Mouse (Mus musculus) limb, embryonic 14.5 days (tissue): ENCODE measurements around the gene Tuba4a. TPM values are rescaled to one million over a fixed set of nuclear protein-coding genes. Genes with fewer than 3 reads are reported as not detected.

ENCODE experiments used
- ATAC-seq: fragments of 200-750 bp; cut with Nextera tagmentation; 2 replicates; pipeline ENCODE4 v1.8.0; 2017; ENCODE audit warnings: low read depth, moderate number of reproducible peaks, moderate TSS enrichment; ENCODE audit not compliant: low FRiP score
- DNase-seq: peaks from one replicate; pipeline ENCODE4 v3.0.0-alpha.2; 2015; ENCODE audit warnings: low spot score
- H3K27ac ChIP-seq: fragments of 300-500 bp; sonication (generic); replicated peaks from 2 replicates; pipeline ENCODE4 v1.5.1; 2014; ENCODE audit warnings: low read depth, mild to moderate bottlenecking, low read length, moderate library complexity, mixed read lengths
- H3K27me3 ChIP-seq: fragments of 300-500 bp; sonication (generic); 2 replicates; pipeline ENCODE4 v1.6.1; 2014; ENCODE audit warnings: low read length, mixed read lengths; ENCODE audit not compliant: control insufficient read depth, insufficient read depth
- H3K36me3 ChIP-seq: fragments of 300-500 bp; sonication (generic); 2 replicates; pipeline ENCODE4 v1.6.1; 2014; ENCODE audit warnings: mild to moderate bottlenecking, low read length, moderate library complexity, mixed read lengths; ENCODE audit not compliant: control insufficient read depth, insufficient read depth
- H3K4me1 ChIP-seq: fragments of 300-500 bp; sonication (generic); 2 replicates; pipeline ENCODE4 v1.6.1; 2014; ENCODE audit warnings: antibody characterized with exemption, low read length, mixed read lengths; ENCODE audit not compliant: control insufficient read depth, insufficient read depth
- H3K4me2 ChIP-seq: fragments of 300-500 bp; sonication (generic); replicated peaks from 2 replicates; pipeline ENCODE4 v1.6.1; 2014; ENCODE audit warnings: low read depth, mild to moderate bottlenecking, low read length, moderate library complexity; ENCODE audit not compliant: severe bottlenecking
- H3K4me3 ChIP-seq: fragments of 300-500 bp; sonication (generic); replicated peaks from 2 replicates; pipeline ENCODE4 v1.5.1; 2014; ENCODE audit warnings: low read length
- H3K9ac ChIP-seq: fragments of 300-500 bp; sonication (generic); 2 replicates; pipeline ENCODE4 v1.6.1; 2014; ENCODE audit warnings: mild to moderate bottlenecking, low read depth, low read length, moderate library complexity; ENCODE audit not compliant: severe bottlenecking
- H3K9me3 ChIP-seq: fragments of 300-500 bp; sonication (generic); 2 replicates; pipeline ENCODE4 v1.6.1; 2016; ENCODE audit warnings: low read length; ENCODE audit not compliant: control insufficient read depth
- POLR2A ChIP-seq: fragments of 200-500 bp; IDR thresholded peaks from 2 replicates; pipeline ENCODE4 v1.8.0; 2012; ENCODE audit warnings: inconsistent platforms, mild to moderate bottlenecking, moderate library complexity, borderline replicate concordance; ENCODE audit not compliant: insufficient read depth, insufficient read length; ENCODE audit errors: extremely low read depth
- WGBS: fragments of 180-500 bp; shearing (Covaris S2); extraction: QIAGEN DNeasy Blood & Tissue Kit; methylation state at CpG from one replicate; pipeline ENCODE4 v1.1.7; 2014; 5-methylcytosine and 5-hydroxymethylcytosine counted together
- polyA plus RNA-seq, 2 experiments: library from polyadenylated mRNA; depleted of rRNA in 1 of 2; stranded (reverse) in 1 of 2; unstranded in 1 of 2; fragments of >200 nt; fragmentation: Nextera tagmentation in 1 of 2; extraction: Ambion mirVana in 1 of 2; gene quantifications; 2 replicates each; pipeline versions ENCODE4 v1.2.1 to v1.2.3; 2012 to 2014

Tuba4a gene
- polyA plus RNA-seq, 2 experiments: 25.1 to 55.9 TPM

DNA sequence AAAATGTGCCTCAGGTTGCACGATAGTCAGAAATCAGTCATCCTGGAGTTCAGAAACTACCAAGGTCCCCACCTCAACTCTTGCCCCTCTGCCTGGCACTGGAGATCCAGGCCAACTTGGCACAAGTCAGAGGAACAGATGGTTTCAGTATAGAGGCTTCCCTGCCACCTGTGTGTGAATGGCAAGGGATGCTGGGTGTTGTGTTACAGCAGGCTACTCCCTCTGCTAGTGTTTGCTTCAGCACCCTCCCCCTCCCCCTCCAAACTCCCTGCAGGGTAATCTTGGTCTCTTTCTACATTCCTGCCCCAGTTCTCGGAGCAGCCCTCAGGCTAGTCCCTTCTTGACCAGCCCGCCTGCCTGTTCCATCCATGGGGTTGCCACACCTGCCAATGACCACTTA is 30.8 kb upstream of the Tuba4a start:
- H3K36me3 ChIP-seq: no peaks in the 10 kb centered on the region
- H3K4me3 ChIP-seq: no peak overlapping the region
- H3K27ac ChIP-seq: no peak overlapping the region
- H3K4me1 ChIP-seq: peaks cover 7% of the 10 kb centered on the region; the same call in 1 of the 2 replicates
- DNase-seq (no peak), ATAC-seq (no peak)
- WGBS: 58% methylated on average over 3 of the region's 3 CpGs
- TF ChIP-seq POLR2A: no peak
- H3K9ac ChIP-seq: no peak overlapping the region
- H3K27me3 ChIP-seq: no peaks in the 10 kb centered on the region
- no peak overlapping the region for H3K4me2 ChIP-seq
- no peaks in the 10 kb centered on the region for H3K9me3 ChIP-seq

DNA sequence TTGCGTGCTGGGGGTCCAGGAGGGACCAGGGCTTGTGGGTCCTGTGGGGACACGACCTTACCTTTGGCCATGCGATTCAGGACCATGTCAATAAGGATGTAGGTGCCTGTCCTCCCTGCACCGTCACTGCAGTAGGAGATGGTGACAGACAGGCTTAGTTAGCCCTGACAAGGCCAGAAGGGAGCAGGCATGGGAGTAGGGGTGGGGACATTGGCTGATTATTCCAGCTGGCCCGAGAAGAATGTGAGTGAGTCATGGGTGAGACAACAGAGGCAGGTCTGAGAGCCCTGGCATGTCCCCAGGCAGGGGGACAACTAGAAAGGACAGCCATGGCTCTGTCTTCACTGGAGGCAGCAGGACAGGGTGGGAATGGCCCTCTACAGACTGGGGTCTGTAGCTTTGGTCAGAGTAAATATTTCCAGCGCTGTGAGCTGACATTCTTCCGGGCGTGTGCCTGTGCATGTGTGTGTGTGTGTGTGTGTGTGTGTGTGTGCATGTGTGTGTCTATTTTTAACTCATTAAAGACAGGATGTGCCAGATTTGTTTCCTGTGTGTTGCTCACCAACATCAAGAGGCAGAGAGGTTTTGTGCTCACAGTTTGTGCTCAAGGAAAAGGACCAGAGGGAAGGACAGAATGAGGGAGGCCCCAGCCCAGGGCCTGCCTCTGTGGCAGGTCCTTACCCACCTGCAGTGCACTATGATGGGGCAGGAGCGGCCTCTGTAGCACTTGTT is 28.5 kb upstream of the Tuba4a start:
- no peak overlapping the region for H3K4me2 ChIP-seq
- no peak overlapping the region for H3K9ac ChIP-seq
- WGBS: 39% methylated on average over 9 of the region's 9 CpGs
- DNase-seq: no peak
- peak; percentile 37; the same call in 1 of the 2 replicates for ATAC-seq
- H3K9me3 ChIP-seq: no peaks in the 10 kb centered on the region
- no peak overlapping the region for H3K4me3 ChIP-seq
- H3K27me3 ChIP-seq: no peaks in the 10 kb centered on the region
- peaks cover 12% of the 10 kb centered on the region for H3K36me3 ChIP-seq
- TF ChIP-seq POLR2A: no peak
- no peak overlapping the region for H3K27ac ChIP-seq
- peaks cover 7% of the 10 kb centered on the region; the same call in 1 of the 2 replicates for H3K4me1 ChIP-seq

DNA sequence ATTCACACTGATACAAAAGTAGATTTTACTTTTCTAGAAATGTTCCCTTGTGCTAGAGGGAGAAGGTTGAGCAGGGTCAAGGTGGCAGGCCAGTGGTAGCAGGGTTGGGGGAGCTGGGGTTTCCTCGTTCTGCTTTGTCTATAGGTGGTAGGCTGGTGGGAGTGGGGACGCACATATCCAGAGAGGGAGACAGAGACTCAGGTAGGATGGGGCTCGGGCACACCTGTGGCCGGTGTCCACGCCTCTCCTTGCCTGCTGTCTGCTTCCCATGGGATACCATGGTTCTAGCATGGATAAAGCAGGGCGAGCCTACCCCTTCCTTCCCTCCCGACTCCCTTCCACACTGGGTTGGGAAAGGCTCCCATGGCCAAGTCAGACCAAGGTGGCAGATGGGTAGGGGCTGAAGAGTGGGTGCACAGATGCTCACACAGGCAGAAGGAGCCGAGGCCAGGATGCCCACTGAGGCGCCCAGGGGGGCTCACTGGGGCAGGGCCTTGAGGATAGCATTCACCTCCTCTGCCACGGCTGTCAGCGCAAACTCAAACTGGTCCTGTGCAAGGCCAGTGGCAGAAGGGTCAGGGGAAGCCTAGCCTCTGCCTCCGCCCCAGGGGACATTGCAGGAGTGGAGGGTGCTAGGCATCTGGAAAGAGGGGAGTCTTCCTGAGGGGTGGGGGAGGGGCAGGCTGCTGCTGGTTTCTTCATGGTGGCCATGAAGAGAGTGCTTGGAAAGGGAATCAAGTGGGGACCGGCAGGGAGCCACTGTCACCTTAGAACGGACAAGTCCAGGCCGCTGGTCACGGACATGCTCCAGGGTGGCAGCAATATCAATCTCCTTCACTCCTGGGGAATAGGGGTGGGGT is 27.6 kb upstream of the Tuba4a start:
- peaks cover 18% of the 10 kb centered on the region for H3K36me3 ChIP-seq
- peaks cover 7% of the 10 kb centered on the region; the same call in 1 of the 2 replicates for H3K4me1 ChIP-seq
- WGBS: 82% methylated on average over 16 of the region's 16 CpGs
- H3K27me3 ChIP-seq: no peaks in the 10 kb centered on the region
- DNase-seq: no peak
- H3K9ac ChIP-seq: no peak overlapping the region
- no peaks in the 10 kb centered on the region for H3K9me3 ChIP-seq
- H3K4me3 ChIP-seq: no peak overlapping the region
- no peak for ATAC-seq
- no peak for TF ChIP-seq POLR2A
- no peak overlapping the region for H3K27ac ChIP-seq
- no peak overlapping the region for H3K4me2 ChIP-seq

DNA sequence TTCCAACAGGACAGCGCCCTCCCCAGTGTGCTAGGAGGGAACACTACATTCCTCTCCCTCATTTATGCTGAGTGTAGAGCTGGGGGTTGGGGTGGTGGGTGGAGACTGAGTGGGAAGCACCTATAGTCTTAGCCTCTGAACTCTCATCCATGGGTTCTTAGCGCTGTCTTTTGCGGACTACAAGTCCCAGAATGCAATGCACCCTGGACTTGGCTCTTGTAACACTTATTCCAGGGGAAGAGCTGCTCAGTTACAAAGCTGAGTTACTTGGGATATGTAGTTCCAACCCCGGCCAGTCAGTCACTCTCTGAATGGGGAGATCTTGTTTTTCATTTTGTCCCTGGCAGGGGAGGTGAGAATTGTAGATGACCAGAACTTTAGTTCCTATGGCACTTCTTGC is 25.2 kb upstream of the Tuba4a start:
- no peak overlapping the region for H3K9ac ChIP-seq
- H3K4me1 ChIP-seq: no peaks in the 10 kb centered on the region; the same call in 1 of the 2 replicates
- no peak overlapping the region for H3K4me3 ChIP-seq
- H3K27me3 ChIP-seq: no peaks in the 10 kb centered on the region
- no peak overlapping the region for H3K4me2 ChIP-seq
- DNase-seq (peak; percentile 49), ATAC-seq (peak; percentile 53; the same call in 1 of the 2 replicates)
- 17% methylated on average over 4 of the region's 4 CpGs for WGBS
- no peaks in the 10 kb centered on the region for H3K9me3 ChIP-seq
- H3K27ac ChIP-seq: no peak overlapping the region
- TF ChIP-seq POLR2A: no peak
- peaks cover 36% of the 10 kb centered on the region for H3K36me3 ChIP-seq

DNA sequence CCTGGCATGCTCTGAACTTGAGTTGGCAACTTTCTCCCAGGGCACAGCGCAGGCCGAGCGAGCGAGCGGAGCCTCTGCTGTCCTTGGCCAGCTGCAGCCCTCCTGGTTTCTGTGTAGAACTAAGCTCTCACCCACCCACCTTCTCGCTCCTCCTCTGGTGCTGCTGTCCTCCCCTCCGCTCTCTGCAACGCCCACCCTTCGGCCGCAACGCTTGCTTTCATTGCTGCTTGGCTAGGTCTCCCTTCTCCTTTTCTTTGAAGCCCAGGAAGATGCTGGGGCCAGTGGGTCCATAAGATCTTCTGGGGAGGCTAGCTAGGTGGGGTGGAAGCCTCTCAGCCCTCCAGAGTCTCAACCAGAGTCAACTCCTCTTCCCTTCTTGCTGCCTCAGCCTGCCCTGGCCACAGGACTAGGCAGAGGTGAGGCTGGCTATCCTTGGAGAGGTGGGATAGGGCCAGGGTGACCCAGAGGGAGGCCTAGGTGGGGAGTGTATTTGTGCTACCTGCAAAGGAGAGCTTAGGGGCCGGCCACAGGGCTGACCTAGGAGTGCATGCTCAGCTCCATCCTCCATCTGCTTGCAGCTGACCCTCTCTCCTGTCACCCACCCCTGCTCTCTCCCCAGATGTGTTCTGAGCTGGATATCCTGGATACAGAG is 24.6 kb upstream of the Tuba4a start:
- ATAC-seq: no peak

More for the DNA sequence above, 24.6 kb upstream of the Tuba4a start:
- no peak for TF ChIP-seq POLR2A
- DNase-seq: no peak
- Histone ChIP-seq H3K36me3 (peaks cover 41% of the 10 kb centered on the region), H3K9ac (no peak overlapping the region), H3K4me1 (no peaks in the 10 kb centered on the region; the same call in 1 of the 2 replicates), H3K27me3 (no peaks in the 10 kb centered on the region), H3K4me2 (no peak overlapping the region), H3K9me3 (no peaks in the 10 kb centered on the region), H3K27ac (no peak overlapping the region), H3K4me3 (no peak overlapping the region)
- 92% methylated on average over 12 of the region's 12 CpGs for WGBS
